Mouse (Mus musculus) cerebellum, adult 2 months (tissue): ENCODE measurements around the gene Ppp2r2d. TPM values are rescaled to one million over a fixed set of nuclear protein-coding genes. Genes with fewer than 3 reads are reported as not detected.

ENCODE experiments used
- DNase-seq, 2 experiments: peaks; one replicate each; pipeline ENCODE4 v3.0.0; 2021
- H3K27ac ChIP-seq: fragments of 200-500 bp; 2 replicates; pipeline ENCODE4 v1.5.1; 2012; ENCODE audit warnings: low read length, control low read depth, inconsistent platforms; ENCODE audit not compliant: insufficient read depth
- H3K27me3 ChIP-seq: fragments of 200-500 bp; 2 replicates; pipeline ENCODE4 v1.6.1; 2012; ENCODE audit warnings: inconsistent platforms, mild to moderate bottlenecking, low read length, moderate library complexity; ENCODE audit not compliant: control insufficient read depth, insufficient read depth
- H3K4me1 ChIP-seq: fragments of 200-500 bp; 2 replicates; pipeline ENCODE4 v1.6.1; 2011; ENCODE audit warnings: low read length; ENCODE audit not compliant: control insufficient read depth, insufficient read depth
- H3K4me3 ChIP-seq: fragments of 200-500 bp; replicated peaks from 2 replicates; pipeline ENCODE3; 2011; ENCODE audit warnings: mild to moderate bottlenecking, low read depth, low read length, control low read depth; ENCODE audit not compliant: insufficient read depth
- CTCF ChIP-seq: fragments of 200-500 bp; IDR thresholded peaks from 2 replicates; pipeline ENCODE4 v1.5.1; 2011; ENCODE audit warnings: low read depth, mild to moderate bottlenecking, control low read depth, low read length, moderate library complexity, borderline replicate concordance; ENCODE audit not compliant: insufficient read depth
- POLR2A ChIP-seq: fragments of 200-500 bp; IDR thresholded peaks from 2 replicates; pipeline ENCODE4 v1.6.1; 2011; ENCODE audit warnings: low read length, control low read depth, borderline replicate concordance; ENCODE audit not compliant: insufficient read depth
- WGBS: fragments of 180-500 bp; shearing (Covaris S2); methylation state at CpG from one replicate; pipeline ENCODE4 v1.1.7; 2018; 5-methylcytosine and 5-hydroxymethylcytosine counted together
- polyA plus RNA-seq: library from polyadenylated mRNA; depleted of rRNA; stranded (reverse); fragments of >200 nt; gene quantifications from 2 replicates; pipeline ENCODE4 v1.2.3, GENCODE M21; 2012

Ppp2r2d gene
- polyA plus RNA-seq, 1 experiment = 74.9 TPM

DNA sequence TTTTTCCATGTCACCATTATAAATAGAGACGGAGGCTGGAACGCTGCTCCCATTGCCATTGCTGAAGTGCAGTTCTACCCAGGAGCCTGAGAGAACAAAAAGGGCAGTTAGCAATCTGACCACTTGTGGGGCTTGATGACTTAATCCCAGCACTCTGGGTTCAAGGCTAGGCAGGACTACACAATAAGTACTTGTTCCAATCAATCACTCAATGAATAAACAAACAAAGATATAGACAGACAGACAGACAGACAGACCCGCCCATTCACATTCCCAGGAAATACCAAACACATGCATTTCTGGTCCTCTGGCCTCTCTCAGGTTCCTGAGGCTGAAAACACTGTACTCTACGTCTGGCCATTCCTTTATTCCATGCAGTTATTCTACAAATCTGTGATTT is 52.9 kb downstream of the Ppp2r2d start:
- no peak for TF ChIP-seq CTCF
- no peak for TF ChIP-seq POLR2A
- Histone ChIP-seq H3K4me1 (no peaks in the 10 kb centered on the region), H3K27me3 (no peaks in the 10 kb centered on the region), H3K4me3 (no peak overlapping the region), H3K27ac (no peak overlapping the region)
- DNase-seq = no peak
- WGBS = 59% methylated on average over 4 of the region's 4 CpGs

DNA sequence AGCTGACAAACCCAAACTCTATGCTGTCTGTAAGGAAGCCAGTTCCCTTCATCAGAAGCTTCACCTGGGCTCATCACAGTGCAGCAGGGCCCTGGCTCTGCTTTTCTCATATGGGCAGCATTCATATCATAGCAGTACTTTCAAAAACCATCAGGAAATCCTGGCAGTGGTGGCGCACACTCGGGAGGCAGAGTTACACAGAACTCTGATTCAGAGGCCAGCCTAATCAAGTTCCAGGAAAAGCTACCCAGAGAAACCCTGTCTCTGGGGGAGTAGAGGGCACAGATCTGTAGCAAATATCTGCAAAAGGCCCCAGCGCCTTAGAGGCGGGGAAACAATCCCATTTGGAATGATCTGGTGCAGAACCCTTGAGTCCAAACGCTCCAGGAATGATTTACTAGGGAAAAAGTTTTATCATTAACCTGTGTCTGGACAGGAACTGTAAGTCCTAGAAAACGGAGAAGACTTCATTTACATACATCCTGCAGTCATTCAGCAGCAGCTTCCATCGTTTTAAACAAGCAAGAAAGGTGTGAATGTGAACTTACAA is 58.1 kb downstream of the Ppp2r2d start:
- Histone ChIP-seq H3K27me3 (no peaks in the 10 kb centered on the region), H3K27ac (no peak overlapping the region), H3K4me1 (peaks cover 6% of the 10 kb centered on the region), H3K4me3 (no peak overlapping the region)
- 82% methylated on average over 7 of the region's 7 CpGs for WGBS
- no peak for TF ChIP-seq POLR2A
- no peak for TF ChIP-seq CTCF
- no peak for DNase-seq

DNA sequence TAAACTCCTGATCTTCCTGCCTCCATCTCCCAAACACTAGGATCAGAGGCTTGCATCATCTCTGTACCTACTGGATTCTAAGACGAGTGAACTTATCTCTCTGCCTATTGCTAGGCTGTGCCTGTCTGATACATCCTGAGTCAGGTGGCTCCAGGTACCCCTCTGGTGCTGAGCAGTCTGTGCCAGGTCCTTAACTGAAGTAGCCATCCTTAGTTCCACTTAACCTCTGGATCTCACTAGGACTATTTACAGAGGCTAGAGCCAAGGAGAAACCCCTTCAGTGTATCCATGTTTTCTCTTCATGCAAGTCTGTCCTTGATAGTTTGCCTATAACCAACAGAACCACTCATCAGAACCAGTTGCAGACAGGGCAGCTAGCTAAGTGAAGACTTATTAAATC is 60.6 kb downstream of the Ppp2r2d start:
- WGBS = 56% methylated on average over 1 of the region's 1 CpGs
- Histone ChIP-seq H3K27ac (no peak overlapping the region), H3K4me1 (peaks cover 6% of the 10 kb centered on the region), H3K27me3 (no peaks in the 10 kb centered on the region), H3K4me3 (peak overlapping the region; percentile 47)
- no peak for DNase-seq
- no peak for TF ChIP-seq POLR2A
- TF ChIP-seq CTCF = no peak

DNA sequence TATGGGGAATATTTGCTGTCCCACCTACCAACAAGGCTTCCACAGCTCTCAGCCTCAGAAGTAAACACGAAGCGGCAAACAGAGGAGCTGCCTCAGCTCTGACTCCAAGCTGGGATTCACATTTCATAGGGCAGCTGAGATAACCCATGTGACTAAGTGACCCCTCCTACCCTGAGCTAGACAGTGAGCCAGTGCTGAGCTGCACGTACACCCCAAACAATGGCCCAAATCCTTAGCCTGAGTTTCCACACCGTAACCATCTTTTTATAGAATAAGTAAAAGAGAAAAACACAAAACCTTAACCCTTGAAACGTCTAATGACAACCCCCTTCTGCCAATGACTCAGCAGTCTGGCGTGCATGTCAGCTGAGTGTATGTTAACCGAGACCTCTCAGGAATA is 61.2 kb downstream of the Ppp2r2d start:
- TF ChIP-seq CTCF (no peak), POLR2A (peak; percentile 21; the same call in 1 of the 2 replicates)
- WGBS = 16% methylated on average over 7 of the region's 7 CpGs
- Histone ChIP-seq H3K27me3 (no peaks in the 10 kb centered on the region), H3K4me1 (peaks cover 6% of the 10 kb centered on the region), H3K4me3 (peak overlapping the region; percentile 47), H3K27ac (no peak overlapping the region)
- DNase-seq = peak; percentile 52 to 61

DNA sequence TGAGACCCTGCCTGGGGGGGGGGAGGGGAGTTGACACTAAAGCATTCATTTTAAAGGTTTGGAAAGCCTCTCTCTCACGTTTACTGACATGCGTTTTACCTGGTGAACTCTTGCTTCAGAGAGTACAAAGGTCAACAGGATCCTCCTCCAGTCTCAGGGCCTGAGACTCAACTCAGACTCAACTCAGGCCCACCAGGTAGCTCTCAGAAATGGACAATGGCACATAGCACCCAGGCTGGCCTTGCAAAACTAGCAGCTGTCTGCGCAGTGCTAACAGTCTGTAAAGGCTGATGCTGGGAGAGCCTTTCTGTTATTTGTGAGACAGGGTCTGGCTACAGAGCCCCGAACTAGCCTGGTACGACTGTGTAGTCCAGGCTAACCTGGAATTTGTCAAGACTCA is 62.1 kb downstream of the Ppp2r2d start:
- TF ChIP-seq CTCF = no peak
- no peak for TF ChIP-seq POLR2A
- DNase-seq = no peak
- Histone ChIP-seq H3K27me3 (no peaks in the 10 kb centered on the region), H3K27ac (no peak overlapping the region), H3K4me3 (peak overlapping the region; percentile 16), H3K4me1 (peaks cover 6% of the 10 kb centered on the region)
- 89% methylated on average over 5 of the region's 5 CpGs for WGBS

DNA sequence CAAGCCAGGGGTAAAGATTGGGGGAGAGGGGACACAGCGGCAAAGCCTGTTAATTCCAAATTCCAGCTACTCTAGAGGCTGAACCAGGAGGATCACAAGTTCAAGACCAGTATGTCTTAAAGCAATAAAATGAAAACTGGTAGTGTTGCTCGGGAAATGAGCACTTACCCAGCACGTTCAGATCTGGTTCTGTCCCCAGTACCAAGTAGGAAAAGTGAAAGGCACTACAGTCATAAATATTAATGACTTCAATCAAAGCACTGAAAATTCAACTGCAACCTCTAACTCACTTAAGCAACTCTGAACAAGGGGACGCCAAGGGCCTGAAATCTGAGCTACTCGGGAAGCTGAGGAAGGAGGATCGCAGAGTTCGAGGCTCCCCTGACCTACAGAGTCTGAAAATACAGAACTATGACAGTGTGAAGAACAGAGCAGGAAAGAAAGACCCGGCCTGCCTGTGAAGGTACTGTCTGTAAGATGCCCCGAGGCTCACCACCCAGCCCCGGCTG is 62.9 kb downstream of the Ppp2r2d start:
- TF ChIP-seq POLR2A (no peak), CTCF (no peak)
- Histone ChIP-seq H3K27me3 (no peaks in the 10 kb centered on the region), H3K4me1 (peaks cover 6% of the 10 kb centered on the region), H3K4me3 (peak overlapping the region; percentile 78), H3K27ac (peak overlapping the region; percentile 69)
- WGBS = 14% methylated on average over 10 of the region's 10 CpGs
- no peak for DNase-seq

DNA sequence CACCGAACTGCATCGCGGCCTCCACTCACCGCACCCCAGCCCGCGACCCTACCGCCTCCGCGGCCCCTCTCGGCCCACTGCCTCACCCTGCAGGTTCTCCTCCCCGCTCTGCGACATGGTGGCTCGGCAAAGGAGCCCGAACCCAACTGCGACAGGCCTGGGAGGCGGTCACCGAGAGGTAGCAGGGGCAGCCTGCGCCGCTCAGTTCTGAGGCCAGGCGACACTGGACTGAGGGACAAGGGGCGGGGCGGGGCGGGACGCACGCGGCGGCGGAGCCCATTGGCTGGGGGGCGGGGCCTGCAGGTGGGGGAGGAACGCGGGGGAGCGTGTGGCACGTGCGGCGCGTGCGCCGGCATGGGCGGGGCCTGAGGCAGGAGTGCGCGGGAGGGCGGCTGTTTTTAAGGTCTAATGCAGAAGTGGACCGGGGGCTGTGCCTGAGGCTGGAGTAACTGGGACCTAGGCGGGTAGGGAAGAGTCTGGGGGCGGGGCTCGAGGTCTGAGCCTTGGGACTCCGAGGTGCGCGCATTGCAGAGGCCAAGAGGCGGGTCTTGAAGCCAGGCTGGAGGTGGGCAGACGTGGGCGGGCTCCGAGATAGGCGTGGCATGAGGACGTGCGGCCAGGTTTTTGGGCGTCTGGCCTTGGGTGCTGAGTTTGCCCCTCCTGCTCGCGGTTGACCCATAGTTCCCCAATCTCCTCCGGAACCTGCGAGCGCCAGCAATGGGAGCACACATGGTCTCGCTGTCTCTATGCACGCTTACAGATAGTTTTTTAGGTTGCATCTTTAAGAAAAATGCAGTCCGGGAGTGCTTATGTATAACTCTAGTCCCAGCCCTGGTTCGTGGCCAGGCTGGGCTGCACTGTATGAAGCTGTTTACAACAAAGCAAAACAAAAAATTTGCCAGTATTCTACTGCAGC is 63.7 kb downstream of the Ppp2r2d start, which contains the start of gene Bnip3:
Gene Bnip3, minus strand, starts transcription at position 243 of the 916 bp plus-strand sequence.
- Histone ChIP-seq H3K27me3 (no peaks in the 10 kb centered on the region), H3K4me3 (peak within 1 kb of the TSS; percentile 78), H3K4me1 (peaks cover 6% of the 10 kb centered on the region), H3K27ac (peak within 1 kb of the TSS; percentile 69)
- TF ChIP-seq POLR2A = peak; percentile 91
- TF ChIP-seq CTCF = no peak
- WGBS = under 1% methylated on average over 64 of the region's 66 CpGs
- peak; percentile 90 to 92 for DNase-seq

DNA sequence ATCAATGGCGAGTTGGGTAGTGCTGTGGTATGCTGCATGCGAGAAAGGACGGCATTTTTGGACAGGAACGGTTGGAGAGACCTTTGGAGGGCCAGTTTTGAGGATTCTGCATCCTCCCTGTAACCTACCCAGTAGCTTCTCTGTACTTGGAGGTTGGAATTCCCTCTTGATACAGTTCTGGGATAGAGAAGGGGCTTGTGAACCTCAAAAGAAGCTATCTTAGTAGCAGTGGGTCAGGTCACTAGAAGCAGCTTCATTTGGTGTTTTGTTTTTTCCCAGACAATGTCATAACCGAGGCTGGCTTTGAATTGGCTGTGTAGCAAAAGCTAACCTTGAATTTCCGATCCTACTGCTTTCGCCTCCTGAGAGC is 64.3 kb downstream of the Ppp2r2d start:
- WGBS = 30% methylated on average over 7 of the region's 7 CpGs
- Histone ChIP-seq H3K27ac (no peak overlapping the region; the same call in 1 of the 2 replicates), H3K4me3 (peak overlapping the region; percentile 78), H3K4me1 (peaks cover 6% of the 10 kb centered on the region), H3K27me3 (no peaks in the 10 kb centered on the region)
- no peak for DNase-seq
- TF ChIP-seq POLR2A = no peak
- TF ChIP-seq CTCF = no peak
